Mouse (Mus musculus): ENCODE results near the gene Ddx43.

- TF ChIP-seq CTCF (IDR thresholded peaks at IDR 0.05) (no peak), EP300 (IDR thresholded peaks at IDR 0.05) (no peak)
Measured at GRCm38 (mm10) chr9:78395630-78396351, at the start of gene Ddx43.
